Mouse (Mus musculus): ENCODE data around the gene Myo5c.
A peak's percentile ranks its signal among the peaks of the same experiment; 100 is the strongest.
"Not testable (repeated sequence)": the region's sequence is repeated elsewhere in the genome, so short reads cannot be mapped to it uniquely, and the experiment has no call there.

The Myo5c gene

GRCm38 (mm10) chr9:75244527-75244926 is 12.7 kb downstream of the Myo5c start:
- no peak for DNase-seq

- DNase-seq, result no peak
Measured at GRCm38 (mm10) chr9:75246080-75246930, 14.5 kb downstream of the Myo5c start.

GRCm38 (mm10) chr9:75247870-75248269 is 16.1 kb downstream of the Myo5c start:
- no peak for DNase-seq

GRCm38 (mm10) chr9:75248359-75248758 is 16.5 kb downstream of the Myo5c start:
- DNase-seq, result no peak

GRCm38 (mm10) chr9:75248874-75249273 is 17.1 kb downstream of the Myo5c start:
- DNase-seq, result no peak

- DNase-seq, result not testable (repeated sequence)
Measured at GRCm38 (mm10) chr9:75253158-75253557, 21.3 kb downstream of the Myo5c start.

GRCm38 (mm10) chr9:75253766-75254165 is 21.9 kb downstream of the Myo5c start:
- DNase-seq, result no peak

- no peak for DNase-seq
Measured at GRCm38 (mm10) chr9:75254196-75254955, 22.6 kb downstream of the Myo5c start.

- DNase-seq, result peak; percentile 35
Measured at GRCm38 (mm10) chr9:75255820-75256545, 24.2 kb downstream of the Myo5c start.

- DNase-seq, result no peak
Measured at GRCm38 (mm10) chr9:75258792-75259191, 27.0 kb downstream of the Myo5c start.

- no peak for DNase-seq
Measured at GRCm38 (mm10) chr9:75259656-75260055, 27.8 kb downstream of the Myo5c start.

- DNase-seq, result no peak
Measured at GRCm38 (mm10) chr9:75261332-75261872, 29.6 kb downstream of the Myo5c start.

GRCm38 (mm10) chr9:75262235-75262826 is 30.5 kb downstream of the Myo5c start:
- DNase-seq, result peak; percentile 42

- no peak for DNase-seq
Measured at GRCm38 (mm10) chr9:75264008-75264718, 32.3 kb downstream of the Myo5c start.

- no peak for DNase-seq
Measured at GRCm38 (mm10) chr9:75267147-75267546, 35.3 kb downstream of the Myo5c start.

- no peak for DNase-seq
Measured at GRCm38 (mm10) chr9:75270382-75270781, 38.6 kb downstream of the Myo5c start.

- no peak for DNase-seq
Measured at GRCm38 (mm10) chr9:75271539-75271938, 39.7 kb downstream of the Myo5c start.

GRCm38 (mm10) chr9:75273646-75274045 is 41.8 kb downstream of the Myo5c start:
- DNase-seq, result no peak

- no peak for DNase-seq
Measured at GRCm38 (mm10) chr9:75274486-75274885, 42.7 kb downstream of the Myo5c start.

GRCm38 (mm10) chr9:75275051-75275450 is 43.2 kb downstream of the Myo5c start:
- DNase-seq, result no peak

- peak; percentile 60 for DNase-seq
Measured at GRCm38 (mm10) chr9:75280814-75281213, 49.0 kb downstream of the Myo5c start.

GRCm38 (mm10) chr9:75282179-75282578 is 50.4 kb downstream of the Myo5c start:
- DNase-seq, result no peak

Data from thymus, postnatal 25 days (tissue).